Mouse (Mus musculus): Measurements from ENCODE around the gene Mog.
"Not testable (repeated sequence)": the region's sequence is repeated elsewhere in the genome, so short reads cannot be mapped to it uniquely, and the experiment has no call there.

Gene Mog

DNA sequence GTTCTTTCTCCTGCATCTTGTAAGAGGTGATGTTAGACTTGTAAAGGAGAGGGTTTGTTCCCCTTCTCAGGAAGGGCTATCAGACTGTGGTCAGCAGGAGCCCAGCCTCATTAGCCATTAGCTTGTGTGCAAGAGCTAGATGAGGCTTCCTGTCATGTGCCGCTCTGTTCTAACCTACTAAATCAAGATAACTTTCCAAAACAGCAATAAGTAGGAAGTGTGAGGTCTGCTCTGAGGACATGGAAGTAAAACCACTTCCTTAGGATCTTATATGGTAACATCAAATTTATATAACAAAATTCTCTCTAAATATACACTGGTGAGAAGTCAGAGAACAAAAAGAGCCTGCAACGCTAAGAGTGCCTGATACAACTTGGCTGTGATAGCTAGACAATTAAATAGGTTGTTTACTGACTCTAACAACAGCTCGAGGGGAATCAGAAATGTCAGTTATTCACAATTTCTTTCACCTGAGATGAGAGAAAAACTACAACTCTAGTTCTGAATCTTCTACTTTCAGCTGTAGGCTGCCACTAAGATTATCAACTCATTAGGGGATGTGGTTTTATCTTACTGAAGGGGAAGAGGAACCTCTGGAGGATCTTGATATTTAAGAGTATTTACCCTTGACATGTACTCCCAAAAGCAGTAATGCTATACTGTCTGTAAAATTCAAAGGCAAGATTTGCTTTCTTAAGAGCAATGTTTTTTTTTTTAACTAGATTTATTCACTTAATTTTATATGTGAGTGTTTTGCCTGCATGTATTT is 30.7 kb downstream of the Mog start:
- no peak for DNase-seq

DNA sequence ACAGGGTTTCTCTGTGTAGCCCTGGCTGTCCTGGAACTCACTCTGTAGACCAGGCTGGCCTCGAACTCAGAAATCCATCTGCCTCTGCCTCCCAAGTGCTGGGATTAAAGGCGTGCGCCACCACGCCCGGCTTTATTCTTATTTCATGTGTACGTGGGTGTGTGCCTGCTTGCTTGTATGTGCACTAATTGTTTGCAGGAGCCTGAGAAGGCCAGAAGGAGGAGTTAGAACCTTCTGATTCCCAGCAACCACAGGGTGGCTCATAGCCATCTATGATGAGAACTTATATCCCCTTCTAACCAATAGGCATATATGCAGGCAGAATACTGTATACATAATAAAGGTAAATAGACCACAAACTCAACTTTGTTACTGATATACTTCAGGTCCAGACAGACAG is 32.6 kb downstream of the Mog start:
- DNase-seq, result not testable (repeated sequence)

DNA sequence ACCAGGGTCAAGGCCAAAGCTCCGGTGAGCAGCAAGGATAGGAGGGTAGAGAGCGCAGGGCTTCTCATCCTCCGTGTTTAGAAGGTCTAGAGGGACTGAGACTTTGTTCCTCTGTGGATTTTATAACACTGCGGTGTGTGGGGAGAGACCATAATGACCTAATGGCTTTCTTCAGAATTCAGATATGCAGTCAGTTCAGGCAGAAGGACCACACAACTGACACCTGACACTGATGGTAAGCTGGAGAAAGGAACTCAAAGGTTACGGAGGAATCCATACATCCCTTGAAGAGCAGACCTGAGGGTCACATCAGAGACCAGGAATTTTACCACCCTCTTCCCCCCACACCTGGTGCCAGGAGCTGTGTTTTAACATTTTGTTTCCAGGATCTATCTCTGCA is 33.8 kb downstream of the Mog start, which contains the start of gene H2-M5:
Gene H2-M5 (minus strand): TSS at position 101 of the 400 bp plus-strand sequence.
- DNase-seq, result no peak

- DNase-seq, result peak; percentile 17
Measured at GRCm38 (mm10) chr17:36988475-36988874, 34.7 kb downstream of the Mog start.

DNA sequence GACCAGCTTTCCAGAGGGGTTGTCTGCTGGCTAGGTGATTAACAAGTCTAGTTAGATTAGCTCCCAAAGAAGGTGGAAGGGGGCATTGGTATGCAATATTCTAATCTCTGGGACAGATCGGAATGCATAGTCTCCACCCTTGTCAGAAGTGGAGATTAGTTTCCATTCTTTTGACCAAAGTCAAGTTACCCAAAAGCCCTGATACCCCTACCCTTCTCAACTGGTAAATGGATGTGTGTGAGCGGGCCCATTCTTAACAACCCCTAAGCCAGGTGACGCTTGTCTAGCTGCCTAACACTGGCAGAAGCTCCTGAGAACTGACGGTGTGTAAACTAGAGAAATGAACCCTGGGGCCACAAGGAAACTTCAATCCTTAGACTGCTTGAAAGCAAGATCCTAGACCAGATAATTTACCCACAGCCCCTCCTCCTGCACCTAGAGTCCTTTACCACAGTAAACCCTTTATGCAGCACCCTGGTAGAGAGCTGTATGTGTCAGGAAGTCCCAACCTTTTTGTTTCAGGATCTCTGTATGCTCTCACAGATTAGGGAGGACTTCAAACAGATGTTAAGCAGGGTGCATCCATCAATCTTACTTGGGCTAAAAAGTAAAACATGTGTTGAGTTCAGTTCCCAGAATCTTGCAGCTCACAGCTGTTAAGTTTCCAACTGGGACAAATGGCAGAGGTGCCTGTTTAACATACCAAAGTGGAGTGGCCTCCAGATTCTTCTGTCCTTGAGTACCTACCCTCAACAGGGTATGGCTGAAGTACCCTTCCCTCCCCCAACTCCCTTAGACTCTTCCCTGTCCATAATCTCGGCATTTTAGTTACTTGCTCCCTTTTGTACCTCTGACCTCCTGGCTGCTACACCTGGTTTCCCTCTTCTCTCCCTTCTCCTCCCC is 40.7 kb downstream of the Mog start:
- no peak for DNase-seq

GRCm38 (mm10) chr17:36981845-36982244 is 41.4 kb downstream of the Mog start:
- DNase-seq, result no peak

DNA sequence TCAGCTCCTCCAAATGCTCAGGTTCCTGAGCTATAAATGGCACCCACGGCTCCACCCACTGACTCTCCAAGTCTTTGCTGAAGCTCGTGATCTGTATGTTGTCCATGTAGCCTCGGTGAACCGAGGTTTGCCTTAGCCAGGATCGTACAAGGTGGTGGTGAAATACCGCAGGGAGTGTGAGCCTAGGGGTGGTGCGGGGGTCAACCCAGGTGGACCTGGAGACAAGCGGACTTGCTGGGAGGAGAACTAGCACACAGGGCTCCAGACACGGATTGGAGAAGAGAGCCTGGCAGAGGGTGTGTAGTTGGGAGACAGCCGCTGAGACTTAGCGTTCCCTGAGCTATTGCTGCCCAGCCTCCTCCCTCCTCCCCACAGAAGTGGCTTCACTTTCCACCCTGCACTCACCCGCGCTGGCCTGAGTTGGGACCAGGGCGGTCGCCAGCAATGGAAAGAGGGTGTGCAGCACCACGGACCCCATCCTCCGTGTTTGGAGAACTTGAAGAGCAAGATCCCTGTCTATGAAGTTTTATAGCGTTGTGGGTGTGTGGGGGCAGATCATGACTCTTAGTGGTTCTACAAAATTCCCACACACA is 41.9 kb downstream of the Mog start, which contains the start of gene 2410137M14Rik:
Gene 2410137M14Rik (minus strand): TSS at position 17 of the 593 bp plus-strand sequence.
- DNase-seq, result no peak

DNA sequence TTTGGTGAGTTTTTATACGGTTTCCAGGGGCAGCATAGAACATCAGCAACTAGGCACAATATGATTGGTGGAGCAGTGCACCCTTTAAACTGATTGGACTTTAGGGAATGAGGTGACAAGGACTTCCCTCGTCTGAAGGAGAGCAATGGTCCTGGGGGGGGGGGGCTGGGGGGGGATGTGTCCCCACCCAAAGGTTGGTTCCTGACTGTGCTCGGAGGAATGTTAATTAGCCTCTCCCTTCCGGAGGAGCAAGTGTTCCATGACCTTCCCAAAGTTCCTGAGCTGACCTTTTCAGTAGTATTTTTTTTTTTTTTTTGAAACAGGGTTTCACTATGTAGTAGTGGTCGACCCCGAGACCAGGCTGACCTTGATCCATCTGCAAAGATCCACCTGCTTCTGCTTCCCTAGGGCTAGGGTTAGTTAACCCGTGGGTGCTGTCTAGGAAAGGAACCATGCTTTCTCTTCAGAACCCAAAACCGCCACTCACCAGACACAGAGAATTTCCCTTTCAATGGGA is 49.9 kb downstream of the Mog start:
- DNase-seq, result no peak

DNA sequence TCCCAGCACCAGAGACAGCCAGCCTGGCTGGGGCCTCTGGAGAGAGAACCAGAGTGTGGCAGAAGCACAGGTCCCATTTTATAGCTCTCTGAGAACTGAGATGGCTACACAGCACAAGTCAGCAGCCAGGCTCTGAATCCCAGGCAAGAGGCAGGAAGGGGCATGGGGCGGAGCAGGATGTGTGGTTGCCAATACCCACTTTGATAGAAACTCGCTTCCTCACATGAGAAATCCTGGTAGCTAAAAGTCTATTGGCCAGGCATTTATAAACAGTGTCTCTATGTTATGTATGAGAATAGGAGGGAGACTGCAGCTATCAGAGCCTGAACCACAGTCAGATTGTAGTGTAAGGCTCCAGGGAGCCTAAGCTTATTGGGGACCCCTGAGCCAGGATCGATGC is 50.4 kb downstream of the Mog start:
- peak; percentile 42 for DNase-seq

GRCm38 (mm10) chr17:36971172-36971850 is 51.9 kb downstream of the Mog start:
- DNase-seq, result no peak

DNA sequence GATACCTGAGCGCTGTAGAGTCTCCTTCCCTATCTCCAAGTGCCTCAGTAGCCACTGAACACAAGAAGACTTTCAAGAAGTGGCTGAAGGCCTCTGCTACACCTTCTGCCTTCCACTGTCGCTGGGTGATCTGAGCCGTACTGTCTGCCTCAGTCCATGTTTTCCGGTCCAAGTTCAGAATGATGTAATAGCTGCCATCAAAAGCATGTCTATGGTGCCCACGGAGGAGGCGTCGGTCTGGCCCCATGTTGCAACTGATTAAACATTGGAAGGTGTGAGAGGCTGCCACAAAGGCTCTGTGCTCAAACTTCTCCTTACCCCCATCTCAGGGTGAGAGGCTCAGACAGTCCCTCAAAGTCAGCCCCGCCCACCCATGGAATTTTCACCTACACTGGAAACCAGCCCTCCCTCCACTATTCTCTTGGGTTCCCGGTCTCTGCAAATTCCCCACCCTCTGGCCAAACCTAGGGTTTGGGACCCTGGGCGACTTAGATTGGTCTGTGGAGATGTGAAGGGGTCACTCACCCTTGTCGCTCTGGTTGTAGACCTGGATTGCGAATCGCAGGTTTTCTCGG is 52.8 kb downstream of the Mog start:
- no peak for DNase-seq

GRCm38 (mm10) chr17:36966875-36967274 is 56.3 kb downstream of the Mog start:
- DNase-seq, result no peak

DNA sequence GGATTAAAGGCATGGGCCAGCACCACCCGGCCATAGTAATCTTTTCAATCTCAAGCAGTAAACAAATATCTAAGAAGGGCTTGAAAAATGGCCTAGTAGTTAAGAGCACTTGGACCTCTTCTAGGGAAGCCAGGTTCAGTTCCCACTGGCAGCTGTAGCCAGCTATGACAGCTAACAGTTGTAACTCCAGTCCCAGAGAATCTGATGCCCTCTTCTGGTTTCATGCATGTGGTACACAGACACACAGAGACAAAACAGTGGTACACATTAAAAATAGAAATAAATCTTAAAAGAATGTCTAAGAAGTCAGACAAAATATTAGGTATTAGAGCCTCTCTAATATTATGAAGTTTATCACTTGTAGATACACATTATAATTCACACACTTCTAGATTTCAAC is 62.1 kb downstream of the Mog start:
- DNase-seq, result no peak
